ENCODE assay signal across 15 mouse cellular contexts in genomic region chr15:87335737-87336136, GRCm38 (mm10).
A peak's percentile ranks its signal among the peaks of the same experiment; 100 is the strongest.
DNase-seq lines count a peak whose midpoint lies in the region; ATAC-seq and TF ChIP-seq lines count a peak whose summit lies in the region.
"Had no signal": no experiment of that assay in that cellular context is flagged by ENCODE, and none has a peak within 500 bp of the region (broad histone marks: within the 10 kb centered on the region; RNA-seq: fewer than 3 reads in every experiment).

No protein-coding gene starts in this region.

- DNase-seq in hindbrain, postnatal 0 days (ENCODE audit: low spot score), result peak; percentile 67
- DNase-seq in hindbrain, embryonic 14.5 days (ENCODE audit: low spot score), result no peak
- DNase-seq in cerebellum, adult 11 months, result peak; percentile 58
- DNase-seq in cerebellum, postnatal 10 days, result peak; percentile 88 to 92
- peak; percentile 69 for DNase-seq in layer of hippocampus, adult 9-11 months
- no peak for DNase-seq in spleen, postnatal 36 days (ENCODE audit: low spot score in 2 of 2)
- no peak for DNase-seq in right cerebral cortex, adult 2 months (ENCODE audit: low spot score in 2 of 2)
- DNase-seq in lung, adult 2 months, result no peak
- DNase-seq: gastrocnemius, postnatal 25 days; heart, postnatal 36 days; thymus, adult 2 months had no signal

- H3K27me3 ChIP-seq in hindbrain, postnatal 0 days (ENCODE audit: insufficient read depth, low read length), result no peaks in the 10 kb centered on the region
- H3K27me3 ChIP-seq in hindbrain, embryonic 14.5 days (ENCODE audit: control insufficient read depth, insufficient read depth, low read length), result no peaks in the 10 kb centered on the region
- H3K27me3 ChIP-seq: neural tube, embryonic 13.5 days had no signal

- peaks cover 14% of the 10 kb centered on the region; the same call in 1 of the 2 replicates for H3K4me1 ChIP-seq in hindbrain, postnatal 0 days (ENCODE audit: insufficient read depth, low read length)
- H3K4me1 ChIP-seq in hindbrain, embryonic 14.5 days (replicated peaks; ENCODE audit: control insufficient read depth, insufficient read depth, low read length), result 0 out of 2 replicates have a peak, but pooled peaks cover 9% of the 10 kb centered on the region
- no peaks in the 10 kb centered on the region for H3K4me1 ChIP-seq in lung, adult 2 months (ENCODE audit: control insufficient read depth, insufficient read depth, low read length)

- H3K36me3 ChIP-seq in hindbrain, postnatal 0 days (ENCODE audit: insufficient read depth, low read length), result no peaks in the 10 kb centered on the region
- H3K36me3 ChIP-seq in hindbrain, embryonic 14.5 days (replicated peaks; ENCODE audit: control insufficient read depth, insufficient read depth), result no peaks in the 10 kb centered on the region
- H3K36me3 ChIP-seq: neural tube, embryonic 13.5 days had no signal

- no peak for TF ChIP-seq CTCF in hindbrain, postnatal 0 days (IDR thresholded peaks at IDR 0.05; ENCODE audit: low read depth)
- no peak for TF ChIP-seq CTCF in lung, adult 2 months (IDR thresholded peaks at IDR 0.05; ENCODE audit: insufficient read depth, low read length)

- no peak overlapping the region for H3K9ac ChIP-seq in hindbrain, postnatal 0 days (replicated peaks; ENCODE audit: low read length)
- H3K9ac ChIP-seq in hindbrain, embryonic 14.5 days, result no peak overlapping the region
- H3K9ac ChIP-seq: neural tube, embryonic 13.5 days had no signal

- no peak overlapping the region; the same call in 1 of the 2 replicates for H3K27ac ChIP-seq in hindbrain, postnatal 0 days
- no peak overlapping the region for H3K27ac ChIP-seq in hindbrain, embryonic 14.5 days
- H3K27ac ChIP-seq: kidney, postnatal 0 days; neural tube, embryonic 13.5 days had no signal

- TF ChIP-seq POLR2A in lung, adult 2 months (IDR thresholded peaks at IDR 0.05; ENCODE audit: borderline replicate concordance, extremely low read depth, low read depth, low read length), result no peak

- peak; percentile 36; the same call in 1 of the 2 replicates for ATAC-seq in hindbrain, postnatal 0 days
- no peak for ATAC-seq in hindbrain, embryonic 14.5 days (ENCODE audit: low FRiP score)
- ATAC-seq: intestine, embryonic 16.5 days had no signal

- H3K4me2 ChIP-seq in hindbrain, postnatal 0 days (ENCODE audit: low read depth, low read length), result no peak overlapping the region
- H3K4me2 ChIP-seq in hindbrain, embryonic 14.5 days (replicated peaks), result no peak overlapping the region
- H3K4me2 ChIP-seq: heart, embryonic 11.5 days; neural tube, embryonic 13.5 days had no signal

- WGBS in hindbrain, postnatal 0 days, result 53% methylated on average over 11 of the region's 11 CpGs
- WGBS in hindbrain, embryonic 14.5 days, result 61% methylated on average over 11 of the region's 11 CpGs
- WGBS in lung, adult 2 months, result 89% methylated on average over 11 of the region's 11 CpGs

- no peak overlapping the region for H3K4me3 ChIP-seq in hindbrain, postnatal 0 days (ENCODE audit: low read length)
- no peak overlapping the region for H3K4me3 ChIP-seq in hindbrain, embryonic 14.5 days (replicated peaks; ENCODE audit: low read length)
- H3K4me3 ChIP-seq in lung, adult 2 months (replicated peaks; ENCODE audit: extremely low read depth, low read depth, low read length), result no peak overlapping the region
- H3K4me3 ChIP-seq: neural tube, embryonic 13.5 days had no signal

- H3K9me3 ChIP-seq in hindbrain, postnatal 0 days (ENCODE audit: low read length), result no peaks in the 10 kb centered on the region
- no peaks in the 10 kb centered on the region for H3K9me3 ChIP-seq in hindbrain, embryonic 14.5 days (ENCODE audit: control insufficient read depth, low read length)
- H3K9me3 ChIP-seq: neural tube, embryonic 13.5 days had no signal

Comparison
In these comparisons a context has a peak if more than half of its experiments do, and no peak if none do; other contexts are left out.
1. DNase-seq: peak in hindbrain, postnatal 0 days (single experiment), cerebellum, adult 11 months (single experiment), cerebellum, postnatal 10 days (2 of 2) and layer of hippocampus, adult 9-11 months (single experiment); none in hindbrain, embryonic 14.5 days (single experiment), spleen, postnatal 36 days (0 of 2), right cerebral cortex, adult 2 months (0 of 2) and lung, adult 2 months (single experiment).